Mouse (Mus musculus): ENCODE data around the gene Cfap36.

Gene Cfap36

DNA sequence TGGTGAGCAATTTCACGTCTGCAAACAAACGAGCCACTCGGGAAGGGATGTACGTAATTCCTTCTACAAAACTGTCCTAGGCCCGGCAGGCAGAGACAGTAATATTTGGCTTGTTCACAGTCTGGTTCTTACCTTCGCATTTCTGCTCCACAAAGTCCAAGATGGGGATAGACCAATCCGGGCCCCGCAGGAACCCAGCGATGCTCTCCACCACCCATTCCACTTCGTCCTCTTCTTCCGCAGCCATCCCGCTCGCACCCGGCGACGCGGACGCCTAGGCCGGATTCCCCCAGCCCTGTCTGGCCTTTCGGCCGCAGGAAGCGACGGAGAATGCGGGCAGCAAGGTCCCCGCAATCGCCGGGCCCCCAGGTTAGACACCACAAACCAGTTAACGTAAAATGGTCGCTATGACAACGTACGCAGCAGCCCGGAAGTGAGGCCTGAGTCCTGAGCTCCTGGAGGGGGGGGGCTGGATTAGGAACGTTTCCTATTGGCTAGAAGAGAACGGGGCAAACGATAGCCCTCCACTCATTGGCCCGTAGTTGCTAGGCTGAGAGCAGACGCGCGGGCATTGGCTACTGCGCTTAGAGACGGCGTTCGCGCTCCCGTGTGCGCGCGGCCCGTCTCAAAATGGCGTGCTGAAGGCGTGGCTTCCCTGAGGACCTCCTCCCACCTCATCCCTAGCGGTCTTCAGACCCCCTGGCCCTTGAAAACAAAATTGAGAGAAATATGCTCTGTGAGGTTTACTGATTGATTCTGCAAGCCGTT is at the start of gene Cfap36:
TSS of gene Cfap36 (minus strand) at position 527 of the 768 bp plus-strand sequence.
- peak; percentile 99 for DNase-seq (ENCODE audit: low read depth, low spot score)

GRCm38 (mm10) chr11:29287305-29287704 is 40.1 kb upstream of the Cfap36 start:
- no peak for DNase-seq (ENCODE audit: low read depth, low spot score)

GRCm38 (mm10) chr11:29286040-29286439 is 38.8 kb upstream of the Cfap36 start:
- DNase-seq (ENCODE audit: low read depth, low spot score) = no peak

DNA sequence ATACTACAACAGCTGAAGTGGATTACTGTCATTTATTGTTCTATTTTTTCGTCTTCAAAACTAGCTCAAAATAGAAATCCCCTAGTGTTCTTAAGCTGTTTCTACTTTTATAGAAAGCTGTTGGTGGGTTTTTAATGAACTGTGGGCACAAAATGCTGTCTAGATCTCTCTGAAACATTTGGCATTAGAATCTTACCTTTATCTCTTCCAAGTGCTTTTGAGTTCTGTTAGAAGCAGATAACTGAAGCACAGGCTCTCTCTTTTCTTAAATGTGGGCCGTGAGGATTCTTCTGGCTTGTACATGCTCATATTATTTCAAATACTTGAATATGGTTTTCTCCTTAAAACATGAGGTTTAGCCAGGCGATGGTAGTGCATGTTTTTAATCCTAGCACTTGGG is 27.5 kb upstream of the Cfap36 start:
- DNase-seq (ENCODE audit: low read depth, low spot score) = no peak

DNA sequence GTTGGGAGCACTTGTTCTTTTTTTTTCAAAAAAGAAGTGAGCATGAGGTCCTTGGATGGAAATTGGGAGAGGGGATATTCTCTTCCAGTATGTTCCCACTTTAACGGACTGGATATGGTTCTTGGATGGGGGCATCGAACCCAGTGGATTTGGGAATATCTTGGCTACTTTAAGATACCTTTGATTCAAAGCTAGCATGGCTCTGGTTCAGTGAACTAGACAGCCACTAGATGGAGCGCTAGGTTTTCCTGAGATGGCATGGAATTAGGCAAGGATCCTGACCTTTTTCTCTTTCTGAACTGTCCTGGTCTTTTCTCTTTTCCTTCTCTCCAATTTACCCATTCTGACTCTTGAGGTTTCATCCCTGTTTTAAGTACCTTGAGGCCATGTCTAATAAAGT is 20.6 kb upstream of the Cfap36 start:
- peak; percentile 55 for DNase-seq (ENCODE audit: low read depth, low spot score)

DNA sequence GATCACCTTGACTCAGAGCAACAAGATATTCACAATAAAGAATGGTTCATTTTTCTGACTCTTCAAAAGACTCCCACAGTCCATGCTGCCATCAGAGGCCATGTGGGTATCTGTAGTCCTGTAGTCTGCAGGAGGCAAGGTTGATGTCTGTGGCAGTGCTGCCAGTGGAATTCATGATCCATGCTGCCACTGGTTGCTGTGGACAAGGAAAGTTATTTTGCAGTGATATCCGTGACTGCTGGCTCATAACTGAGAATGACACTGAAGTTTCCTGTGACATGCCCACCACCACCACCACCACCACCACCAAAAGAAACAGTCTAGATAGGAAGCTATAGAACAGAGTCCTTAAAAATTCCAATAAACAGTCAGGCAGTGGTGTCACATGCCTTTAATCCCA is 7.4 kb upstream of the Cfap36 start:
- DNase-seq (ENCODE audit: low read depth, low spot score) = no peak

- no peak for DNase-seq (ENCODE audit: low read depth, low spot score)
Observed at GRCm38 (mm10) chr11:29248386-29248785, 1.2 kb upstream of the Cfap36 start.

DNA sequence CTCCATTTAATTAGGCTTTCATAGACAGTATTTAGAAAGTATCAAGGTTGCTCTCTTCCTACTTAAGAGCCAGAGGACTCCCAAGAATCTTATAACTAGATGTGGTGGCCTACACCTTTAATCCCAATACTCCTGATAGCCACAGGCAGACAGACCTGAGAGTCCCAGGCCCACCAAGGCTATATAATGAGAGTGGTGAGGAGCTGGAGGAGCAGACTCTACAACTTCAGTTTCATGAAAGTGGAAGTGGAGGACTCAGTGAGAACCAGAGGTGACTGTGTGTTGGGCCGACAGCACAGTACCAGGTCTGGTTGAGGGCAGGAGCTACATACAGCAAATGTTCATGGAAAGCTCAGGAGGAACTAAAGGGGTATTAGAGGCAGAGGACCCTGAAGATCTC is 516 bp upstream of the Cfap36 start:
- no peak for DNase-seq (ENCODE audit: low read depth, low spot score)

DNA sequence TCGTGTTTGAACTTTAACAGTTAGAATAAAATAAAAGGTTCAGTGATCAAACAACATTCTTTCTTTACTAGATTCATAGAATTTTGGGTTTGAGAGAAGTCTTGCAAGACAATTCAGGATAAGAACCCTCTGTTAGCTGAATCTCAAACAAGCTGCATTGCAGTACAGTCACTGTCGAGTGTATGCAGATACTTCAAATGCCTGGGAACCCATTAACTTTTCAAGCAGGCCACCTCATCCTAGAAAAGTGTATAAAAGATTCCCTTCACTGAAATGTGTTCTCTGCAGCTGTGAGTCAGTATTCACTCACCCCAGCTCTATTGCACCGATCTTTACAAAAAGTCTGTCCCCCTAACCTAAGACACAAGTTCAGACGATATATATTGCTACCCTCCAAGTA is 1.2 kb downstream of the Cfap36 start:
- DNase-seq (ENCODE audit: low read depth, low spot score) = no peak

- DNase-seq (ENCODE audit: low read depth, low spot score) = no peak
Observed at GRCm38 (mm10) chr11:29241961-29242360, 5.2 kb downstream of the Cfap36 start.

GRCm38 (mm10) chr11:29239353-29239752 is 7.9 kb downstream of the Cfap36 start:
- DNase-seq (ENCODE audit: low read depth, low spot score) = no peak

GRCm38 (mm10) chr11:29238551-29238950 is 8.7 kb downstream of the Cfap36 start:
- no peak for DNase-seq (ENCODE audit: low read depth, low spot score)

DNA sequence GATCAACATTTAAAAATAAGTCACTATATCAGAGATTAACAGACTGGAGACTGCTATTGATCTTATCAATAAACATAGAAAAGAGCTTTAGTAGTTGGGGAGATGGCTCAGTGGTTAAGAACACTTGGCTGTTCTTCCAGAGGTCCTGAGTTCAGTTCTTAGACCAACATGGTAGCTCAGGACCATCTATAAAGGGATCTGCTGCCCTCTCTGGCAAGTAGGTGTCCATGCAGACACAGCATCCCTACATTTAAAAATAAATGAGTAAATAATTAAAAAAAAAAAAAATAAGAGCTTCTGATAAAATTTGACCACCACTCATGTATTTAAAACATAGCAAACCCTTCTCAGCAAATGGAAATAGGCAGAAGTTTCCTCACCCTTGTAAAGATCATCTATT is 9.2 kb downstream of the Cfap36 start:
- DNase-seq (ENCODE audit: low read depth, low spot score) = peak; percentile 15

GRCm38 (mm10) chr11:29237364-29237763 is 9.8 kb downstream of the Cfap36 start:
- DNase-seq (ENCODE audit: low read depth, low spot score) = no peak

DNA sequence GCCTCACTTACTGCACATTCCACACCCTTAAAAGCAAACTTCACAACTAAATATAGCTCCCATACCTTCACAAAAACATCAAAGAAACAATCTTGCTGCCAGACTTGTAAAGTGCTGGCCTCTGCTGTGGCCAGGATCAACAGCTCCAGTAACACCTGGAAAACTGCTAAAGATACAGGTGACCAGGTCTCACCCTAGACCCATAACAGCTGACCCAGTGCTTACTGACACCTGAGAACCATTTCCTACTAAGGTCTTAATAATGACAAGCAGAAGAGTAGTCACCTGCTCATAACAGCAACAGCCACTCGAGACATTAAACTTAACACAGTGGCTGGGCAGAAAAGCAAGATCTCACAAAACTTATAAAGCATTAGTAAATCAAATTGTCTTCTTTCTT is 13.6 kb downstream of the Cfap36 start:
- no peak for DNase-seq (ENCODE audit: low read depth, low spot score)

GRCm38 (mm10) chr11:29228957-29229356 is 18.3 kb downstream of the Cfap36 start:
- DNase-seq (ENCODE audit: low read depth, low spot score) = no peak

DNA sequence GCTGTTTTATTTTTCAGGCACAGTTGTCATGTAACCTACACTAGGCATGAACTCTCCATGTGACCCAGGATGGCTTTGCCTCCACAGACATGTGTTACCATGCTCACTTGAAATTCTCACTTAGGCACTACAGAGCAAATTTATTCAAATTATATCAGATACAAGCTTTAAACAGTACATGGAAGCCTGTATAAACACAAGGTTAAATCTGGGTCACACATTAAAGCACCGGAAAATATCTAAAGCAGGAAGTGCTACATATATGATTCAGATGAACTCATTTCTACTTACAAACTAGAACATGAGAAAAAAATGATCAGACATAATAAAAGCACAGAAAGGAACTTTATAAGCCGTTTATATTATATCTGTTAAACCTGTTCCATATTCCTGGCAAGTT is 22.5 kb downstream of the Cfap36 start:
- no peak for DNase-seq (ENCODE audit: low read depth, low spot score)

DNA sequence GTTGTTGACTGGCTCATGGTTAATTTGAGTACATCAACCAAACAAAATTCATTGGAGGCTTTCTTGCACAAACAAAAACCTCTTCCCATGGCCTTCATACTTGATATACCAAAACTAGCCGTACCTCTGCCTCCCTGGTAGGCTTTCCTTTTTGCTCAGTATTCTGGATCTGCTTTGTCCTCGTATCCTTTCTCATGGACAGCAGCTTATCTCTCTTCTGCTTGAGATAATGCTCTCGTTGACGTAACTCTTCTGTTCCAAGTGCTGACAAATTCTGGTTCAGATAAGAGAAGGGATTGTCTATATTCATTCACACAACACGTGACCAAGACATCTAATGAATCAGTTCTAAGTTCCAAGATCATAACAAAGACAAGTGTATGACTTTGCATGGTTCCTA is 24.9 kb downstream of the Cfap36 start:
- no peak for DNase-seq (ENCODE audit: low read depth, low spot score)

- no peak for DNase-seq (ENCODE audit: low read depth, low spot score)
Observed at GRCm38 (mm10) chr11:29219055-29219454, 28.2 kb downstream of the Cfap36 start.

- DNase-seq (ENCODE audit: low read depth, low spot score) = no peak
Observed at GRCm38 (mm10) chr11:29216196-29216595, 31.0 kb downstream of the Cfap36 start.

DNA sequence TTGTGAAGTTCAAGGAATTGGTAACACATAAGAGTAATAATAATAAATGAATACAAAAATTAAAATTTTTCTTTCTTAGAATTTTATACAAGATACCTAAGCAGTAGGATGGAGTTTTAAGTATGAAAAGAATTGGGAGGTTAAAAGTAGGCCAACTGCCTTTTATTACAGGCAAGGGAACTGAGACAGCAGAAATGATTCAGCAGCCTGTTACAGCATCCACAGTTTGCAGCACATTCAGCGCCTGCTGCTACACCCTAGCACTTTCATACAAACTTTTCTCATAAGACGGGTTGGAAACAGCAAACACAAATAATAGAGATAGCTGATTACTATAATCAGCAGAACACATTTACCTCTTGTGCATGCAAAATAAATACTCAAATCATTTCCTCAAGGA is 37.4 kb downstream of the Cfap36 start:
- no peak for DNase-seq (ENCODE audit: low read depth, low spot score)

DNA sequence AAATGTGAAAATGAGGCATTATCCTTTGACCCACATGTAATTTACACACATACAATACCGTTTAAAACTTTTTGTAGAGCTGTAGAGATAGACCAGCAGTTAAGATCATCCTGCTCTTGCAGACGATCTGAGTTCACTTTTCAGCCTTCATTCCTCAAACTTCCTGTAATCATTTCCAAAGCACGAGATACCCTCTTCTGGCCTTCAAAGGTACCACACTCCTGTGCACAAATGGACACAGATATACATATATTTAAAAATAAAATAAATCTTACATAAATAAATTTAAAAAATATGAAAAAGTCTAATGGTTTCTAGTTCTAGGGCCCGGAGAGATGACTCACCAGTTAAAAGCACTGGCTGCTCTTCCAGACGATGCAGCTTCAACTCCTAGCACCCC is 43.6 kb downstream of the Cfap36 start:
- DNase-seq (ENCODE audit: low read depth, low spot score) = peak; percentile 18

DNA sequence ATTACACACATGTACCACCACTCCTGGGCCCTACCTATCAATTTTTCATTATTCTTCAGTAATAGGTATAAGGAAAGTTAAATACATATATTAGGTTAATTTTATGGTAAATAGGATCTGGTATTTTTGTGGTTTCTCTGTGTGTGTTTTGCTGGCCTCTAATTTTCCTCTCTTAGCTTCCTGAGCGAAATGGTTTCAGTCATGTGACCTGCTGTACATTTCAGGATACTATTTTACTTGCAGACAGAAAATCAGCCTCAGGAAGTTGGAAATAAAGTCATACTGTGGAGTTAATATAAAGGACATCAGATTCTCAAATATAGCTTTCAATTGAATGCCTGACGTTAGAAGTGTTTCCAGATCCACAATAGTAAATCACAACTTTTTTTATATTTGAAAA is 58.2 kb downstream of the Cfap36 start:
- no peak for DNase-seq (ENCODE audit: low read depth, low spot score)

GRCm38 (mm10) chr11:29181751-29182150 is 65.5 kb downstream of the Cfap36 start:
- no peak for DNase-seq (ENCODE audit: low read depth, low spot score)
